Mouse (Mus musculus) hindbrain, embryonic 15.5 days (tissue): ENCODE measurements around the gene Shf. TPM values are rescaled to one million over a fixed set of nuclear protein-coding genes. Genes with fewer than 3 reads are reported as not detected.

ENCODE experiments used
- ATAC-seq: fragments of 200-750 bp; cut with Nextera tagmentation; 2 replicates; pipeline ENCODE4 v1.8.0; 2017; ENCODE audit warnings: low read depth, moderate number of reproducible peaks, moderate TSS enrichment; ENCODE audit not compliant: low FRiP score
- H3K27ac ChIP-seq: fragments of 300-500 bp; sonication (generic); replicated peaks from 2 replicates; pipeline ENCODE4 v1.5.1; 2015; ENCODE audit warnings: mild to moderate bottlenecking, inconsistent platforms
- H3K27me3 ChIP-seq: fragments of 300-500 bp; sonication (generic); 2 replicates; pipeline ENCODE4 v1.6.1; 2015; ENCODE audit warnings: control low read depth, inconsistent platforms
- H3K36me3 ChIP-seq: fragments of 300-500 bp; sonication (generic); 2 replicates; pipeline ENCODE4 v1.6.1; 2015; ENCODE audit warnings: control low read depth, inconsistent platforms
- H3K4me1 ChIP-seq: fragments of 300-500 bp; sonication (generic); replicated peaks from 2 replicates; pipeline ENCODE4 v1.6.1; 2015; ENCODE audit warnings: control low read depth, inconsistent platforms
- H3K4me2 ChIP-seq: fragments of 300-500 bp; sonication (generic); 2 replicates; pipeline ENCODE4 v1.6.1; 2015; ENCODE audit warnings: moderate library complexity, mild to moderate bottlenecking, inconsistent platforms
- H3K4me3 ChIP-seq: fragments of 300-500 bp; sonication (generic); 2 replicates; pipeline ENCODE4 v1.5.1; 2015; ENCODE audit warnings: mild to moderate bottlenecking, inconsistent platforms
- H3K9ac ChIP-seq: fragments of 300-500 bp; sonication (generic); 2 replicates; pipeline ENCODE4 v1.6.1; 2015; ENCODE audit warnings: inconsistent platforms
- H3K9me3 ChIP-seq: fragments of 300-500 bp; sonication (generic); 2 replicates; pipeline ENCODE4 v1.6.1; 2016; ENCODE audit warnings: control low read depth, inconsistent platforms
- WGBS: fragments of 180-500 bp; shearing (Covaris S2); methylation state at CpG from one replicate; pipeline ENCODE4 v1.1.7; 2015; 5-methylcytosine and 5-hydroxymethylcytosine counted together
- polyA plus RNA-seq: library from polyadenylated mRNA; unstranded; fragments of >200 nt; fragmentation: Nextera tagmentation; extraction: Ambion mirVana; gene quantifications from 2 replicates; pipeline ENCODE4 v1.2.1, GENCODE M21; 2015

The Shf gene
- polyA plus RNA-seq, 1 experiment from 2014 or later = 12.6 TPM

DNA sequence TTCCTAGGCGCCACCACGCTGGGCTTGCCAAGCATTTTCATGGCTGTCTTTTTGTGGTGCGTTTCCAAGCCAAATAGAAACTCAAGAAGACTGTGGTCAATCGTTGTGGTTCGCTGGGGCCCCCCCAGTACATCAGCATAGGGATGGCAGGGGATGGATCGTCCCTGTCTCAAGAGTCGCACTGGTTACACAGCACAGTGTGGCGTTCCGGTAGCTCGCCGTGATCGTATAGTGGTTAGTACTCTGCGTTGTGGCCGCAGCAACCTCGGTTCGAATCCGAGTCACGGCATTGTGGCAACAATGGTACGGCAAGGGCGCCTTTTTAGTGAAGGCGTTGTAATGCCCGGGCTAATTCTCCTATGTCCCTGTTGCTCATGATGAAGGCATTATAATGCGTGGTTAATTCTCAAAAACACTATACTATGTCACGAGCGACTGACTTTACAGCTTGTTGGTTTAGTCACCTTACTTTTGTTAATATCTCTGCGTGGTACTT lies 8.8 kb upstream of the Shf start:
- Histone ChIP-seq H3K4me3 (peak overlapping the region; percentile 63), H3K4me2 (peak overlapping the region; percentile 56), H3K9me3 (no peaks in the 10 kb centered on the region), H3K27me3 (no peaks in the 10 kb centered on the region), H3K4me1 (peaks cover 14% of the 10 kb centered on the region), H3K27ac (peak overlapping the region; percentile 96), H3K9ac (peak overlapping the region; percentile 68), H3K36me3 (no peaks in the 10 kb centered on the region)
- peak; percentile 81 for ATAC-seq
- WGBS = under 1% methylated on average over 26 of the region's 26 CpGs

DNA sequence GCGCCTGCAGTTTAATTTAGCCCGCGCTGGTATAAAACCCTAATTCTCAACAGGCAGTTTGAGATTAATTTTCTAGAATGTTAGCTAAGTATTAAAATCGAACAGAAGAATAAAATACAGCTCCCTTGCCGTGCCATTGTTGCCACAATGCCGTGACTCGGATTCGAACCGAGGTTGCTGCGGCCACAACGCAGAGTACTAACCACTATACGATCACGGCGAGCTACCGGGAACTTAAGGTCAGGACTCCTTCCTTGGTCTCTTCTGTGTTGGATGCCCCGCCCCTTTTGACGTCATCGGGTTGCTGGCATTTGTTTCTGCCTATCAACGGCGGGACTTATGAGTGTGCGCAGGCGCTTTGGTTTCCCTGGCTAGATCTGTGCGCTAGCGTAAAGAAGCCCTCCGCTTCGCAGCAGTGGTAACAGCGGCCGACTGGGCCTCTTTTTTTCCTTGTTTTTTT lies 8.3 kb upstream of the Shf start:
- Histone ChIP-seq H3K9ac (peak overlapping the region; percentile 68), H3K4me1 (peaks cover 14% of the 10 kb centered on the region), H3K27ac (peak overlapping the region; percentile 96), H3K36me3 (no peaks in the 10 kb centered on the region), H3K9me3 (no peaks in the 10 kb centered on the region), H3K27me3 (no peaks in the 10 kb centered on the region), H3K4me2 (peak overlapping the region; percentile 56), H3K4me3 (peak overlapping the region; percentile 63)
- under 1% methylated on average over 28 of the region's 28 CpGs for WGBS
- peak; percentile 91 for ATAC-seq

DNA sequence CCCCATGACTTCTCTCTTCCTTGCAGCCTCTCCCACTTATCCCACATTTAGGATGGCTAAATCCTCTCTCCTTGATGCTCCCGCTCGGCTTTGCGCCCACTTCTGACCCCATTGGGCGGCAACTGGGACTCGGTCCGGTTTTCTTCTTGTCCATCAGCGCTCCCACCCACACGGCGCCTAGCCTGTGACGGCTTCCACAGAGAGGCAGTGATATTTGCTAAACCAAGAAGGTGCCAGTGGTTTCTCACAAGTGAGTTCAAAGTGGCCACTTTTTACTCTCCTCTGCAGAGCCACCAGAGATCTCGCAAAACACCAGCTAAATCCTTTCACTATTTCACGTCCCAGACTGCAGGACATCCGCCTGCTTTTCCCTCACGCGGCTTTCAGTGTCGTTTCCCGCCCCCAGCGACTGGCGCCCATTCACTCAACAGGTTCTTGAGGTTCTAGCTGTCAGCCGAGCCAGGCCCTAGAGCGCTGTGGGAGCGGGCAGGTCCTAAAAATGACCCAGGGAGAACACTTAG lies 7.1 kb upstream of the Shf start:
- Histone ChIP-seq H3K27me3 (no peaks in the 10 kb centered on the region), H3K4me3 (peak overlapping the region; percentile 58), H3K4me1 (peaks cover 14% of the 10 kb centered on the region), H3K27ac (peak overlapping the region; percentile 87), H3K9ac (peak overlapping the region; percentile 65), H3K9me3 (no peaks in the 10 kb centered on the region), H3K4me2 (peak overlapping the region; percentile 86), H3K36me3 (no peaks in the 10 kb centered on the region)
- under 1% methylated on average over 22 of the region's 22 CpGs for WGBS
- ATAC-seq = peak; percentile 1; the same call in 1 of the 2 replicates

DNA sequence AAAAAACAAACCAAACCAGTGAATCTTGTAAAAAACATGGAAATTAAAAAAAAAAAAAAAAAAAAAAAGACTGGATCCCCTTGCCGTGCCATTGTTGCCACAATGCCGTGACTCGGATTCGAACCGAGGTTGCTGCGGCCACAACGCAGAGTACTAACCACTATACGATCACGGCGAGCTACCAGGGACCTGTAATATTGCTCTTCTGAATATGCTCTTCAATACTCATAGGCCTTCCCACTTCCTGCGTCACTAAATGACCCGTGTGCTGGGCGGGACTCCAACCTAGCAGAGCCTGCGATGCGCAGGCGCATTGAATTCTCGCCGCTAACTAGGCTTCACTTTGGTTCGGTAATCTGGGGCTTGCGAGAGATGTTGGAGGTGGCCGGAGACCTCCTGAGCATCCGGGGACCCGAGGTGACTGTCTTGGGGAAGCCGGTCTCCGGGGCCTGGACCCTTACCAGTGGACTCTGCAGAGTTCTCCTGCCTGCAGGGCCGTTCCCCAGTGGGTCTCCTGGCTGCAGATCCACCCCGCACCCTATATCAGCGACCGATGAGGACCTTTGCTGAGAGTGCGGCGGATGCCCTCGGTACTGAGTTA lies 6.5 kb upstream of the Shf start:
- Histone ChIP-seq H3K4me1 (peaks cover 11% of the 10 kb centered on the region), H3K27ac (peak overlapping the region; percentile 87), H3K4me3 (peak overlapping the region; percentile 58), H3K27me3 (no peaks in the 10 kb centered on the region), H3K9ac (peak overlapping the region; percentile 65), H3K9me3 (no peaks in the 10 kb centered on the region), H3K36me3 (no peaks in the 10 kb centered on the region), H3K4me2 (peak overlapping the region; percentile 86)
- under 1% methylated on average over 32 of the region's 32 CpGs for WGBS
- ATAC-seq = peak; percentile 93

DNA sequence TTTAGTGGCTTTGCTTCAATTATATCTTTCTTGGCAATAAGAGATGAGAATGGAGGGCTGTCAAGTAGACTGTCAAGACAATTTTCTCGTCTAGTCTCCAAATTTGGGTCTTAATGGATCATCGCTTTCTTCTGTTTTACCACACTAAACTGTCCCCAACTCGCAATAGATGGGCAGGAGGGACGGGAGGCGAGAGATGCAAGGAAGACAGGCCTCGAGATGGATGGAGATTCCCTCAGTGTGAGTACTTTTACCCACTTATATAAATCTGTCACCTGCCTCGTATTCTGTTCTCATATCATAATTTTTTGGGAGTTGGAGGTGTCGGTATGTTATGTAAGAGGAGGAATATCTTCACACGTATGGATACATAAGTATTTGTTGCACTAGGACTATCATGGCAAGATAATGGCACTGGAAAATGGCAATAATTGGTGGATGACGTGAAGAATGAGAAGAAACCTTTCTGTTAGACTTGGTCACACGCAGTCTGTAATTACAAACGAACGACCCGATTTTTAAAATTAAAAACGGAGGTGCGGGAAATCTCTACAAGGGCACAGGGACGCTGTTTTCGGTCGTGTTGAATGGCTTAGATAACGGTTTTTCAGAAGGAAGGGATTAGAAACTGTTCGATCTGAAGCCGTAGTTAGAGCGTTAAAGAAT lies 5.8 kb upstream of the Shf start:
- Histone ChIP-seq H3K9me3 (no peaks in the 10 kb centered on the region), H3K36me3 (no peaks in the 10 kb centered on the region), H3K9ac (peak overlapping the region; percentile 41), H3K4me1 (peaks cover 11% of the 10 kb centered on the region), H3K27me3 (no peaks in the 10 kb centered on the region), H3K4me3 (peak overlapping the region; percentile 58), H3K4me2 (peak overlapping the region; percentile 50), H3K27ac (peak overlapping the region; percentile 62)
- ATAC-seq = no peak
- 12% methylated on average over 23 of the region's 23 CpGs for WGBS

DNA sequence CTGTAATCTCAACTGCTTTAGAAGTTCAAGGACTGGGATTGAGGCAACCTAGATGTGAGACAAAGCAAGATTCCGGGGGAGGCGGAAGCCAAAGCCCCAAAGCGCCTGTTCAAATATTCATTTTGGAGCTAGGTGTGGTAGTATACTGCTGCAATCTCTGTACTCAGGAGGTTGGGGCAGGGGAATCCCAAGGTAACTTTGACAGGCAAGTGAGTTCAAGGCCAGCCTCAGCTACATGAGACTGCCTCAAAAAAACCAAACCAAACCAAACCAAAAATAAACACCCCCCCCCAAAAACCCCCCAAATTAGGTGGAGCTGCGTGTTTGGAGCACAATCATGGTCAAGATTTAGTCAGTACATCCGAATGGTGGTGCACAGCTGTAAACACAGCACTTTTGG lies 5.0 kb upstream of the Shf start:
- no peak overlapping the region for H3K4me3 ChIP-seq
- no peak overlapping the region for H3K9ac ChIP-seq
- no peak overlapping the region for H3K4me2 ChIP-seq
- H3K36me3 ChIP-seq = no peaks in the 10 kb centered on the region
- no peaks in the 10 kb centered on the region for H3K27me3 ChIP-seq
- peaks cover 17% of the 10 kb centered on the region for H3K4me1 ChIP-seq
- 84% methylated on average over 5 of the region's 5 CpGs for WGBS
- no peak overlapping the region for H3K27ac ChIP-seq
- no peaks in the 10 kb centered on the region for H3K9me3 ChIP-seq
- no peak for ATAC-seq

DNA sequence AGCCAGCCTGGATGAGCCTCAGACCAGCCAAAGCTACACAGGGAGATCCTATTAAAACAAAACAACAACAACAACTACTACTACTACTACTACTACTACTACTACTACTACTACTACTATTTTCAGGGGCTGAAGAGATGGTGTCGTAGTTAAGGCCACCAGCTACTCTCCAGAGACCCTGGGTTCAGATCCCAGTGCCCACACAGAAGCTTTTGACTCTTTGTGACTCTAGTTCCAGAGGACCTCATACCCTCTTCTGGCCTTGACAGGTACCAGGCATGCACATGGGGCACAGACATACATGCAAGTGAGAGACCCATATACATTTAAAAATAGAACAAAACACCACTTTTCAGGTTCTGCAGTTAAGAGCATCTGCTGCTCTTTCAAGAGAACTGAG lies 3.6 kb upstream of the Shf start:
- 91% methylated on average over 1 of the region's 1 CpGs for WGBS
- no peaks in the 10 kb centered on the region for H3K9me3 ChIP-seq
- no peaks in the 10 kb centered on the region for H3K27me3 ChIP-seq
- no peak for ATAC-seq
- H3K36me3 ChIP-seq = no peaks in the 10 kb centered on the region
- no peak overlapping the region for H3K4me2 ChIP-seq
- H3K4me1 ChIP-seq = peaks cover 24% of the 10 kb centered on the region
- H3K9ac ChIP-seq = no peak overlapping the region
- no peak overlapping the region for H3K27ac ChIP-seq
- no peak overlapping the region for H3K4me3 ChIP-seq

DNA sequence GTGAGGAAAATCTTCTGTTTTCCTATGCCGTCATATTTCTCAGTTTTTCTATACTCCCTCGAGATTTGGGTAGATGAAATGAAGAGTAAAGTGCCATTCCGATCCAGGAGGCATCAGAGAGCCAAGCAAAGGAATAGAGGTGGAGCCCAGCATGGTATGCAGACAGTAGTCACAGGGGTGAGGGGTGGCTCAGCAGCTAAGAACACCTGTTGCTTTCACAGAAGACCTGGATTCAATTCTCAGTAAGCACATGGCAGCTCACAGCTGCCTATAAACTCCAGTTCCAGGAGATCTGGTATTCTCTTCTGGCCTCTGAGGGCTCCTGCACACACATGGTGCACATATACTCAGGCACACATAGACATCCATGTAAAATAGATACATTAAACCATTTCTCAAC lies 3.1 kb upstream of the Shf start:
- H3K4me1 ChIP-seq = peaks cover 29% of the 10 kb centered on the region
- no peaks in the 10 kb centered on the region for H3K27me3 ChIP-seq
- H3K4me3 ChIP-seq = no peak overlapping the region
- no peaks in the 10 kb centered on the region for H3K36me3 ChIP-seq
- no peak overlapping the region for H3K4me2 ChIP-seq
- ATAC-seq = no peak
- no peak overlapping the region for H3K9ac ChIP-seq
- 76% methylated on average over 3 of the region's 3 CpGs for WGBS
- H3K9me3 ChIP-seq = no peaks in the 10 kb centered on the region
- no peak overlapping the region for H3K27ac ChIP-seq

DNA sequence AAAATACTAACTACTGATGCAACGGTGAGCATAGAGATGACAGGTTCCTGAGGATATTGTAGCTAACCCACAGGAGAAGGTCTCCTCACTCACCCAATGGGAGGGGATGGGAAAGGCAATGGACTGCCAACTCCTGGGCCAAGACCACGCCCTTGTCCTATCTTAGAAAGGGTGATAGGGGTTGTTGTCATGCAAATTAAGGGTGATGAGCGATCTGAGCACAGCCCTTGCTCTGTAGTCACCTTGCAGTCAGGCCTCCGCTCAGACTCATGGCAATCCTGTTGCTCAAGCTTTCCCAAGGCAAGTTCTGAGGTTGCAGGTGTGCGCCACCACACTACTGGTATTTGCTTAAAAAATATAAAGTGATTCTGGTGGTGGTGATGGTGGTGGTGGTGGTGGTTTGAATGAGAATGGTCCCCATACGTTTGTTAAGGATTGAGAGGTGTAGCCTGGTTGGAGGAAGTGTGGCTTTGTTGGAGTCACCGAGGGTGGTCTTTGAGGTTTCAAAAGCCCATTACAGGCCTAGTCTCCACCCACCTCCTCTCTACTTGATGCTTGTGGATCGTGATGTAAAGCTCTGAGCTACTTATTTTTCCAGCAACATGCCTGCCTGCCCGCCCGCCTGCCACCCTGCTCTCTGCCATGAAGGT lies 1.3 kb upstream of the Shf start:
- Histone ChIP-seq H3K27ac (no peak overlapping the region), H3K36me3 (no peaks in the 10 kb centered on the region), H3K4me2 (peak overlapping the region; percentile 86), H3K4me3 (no peak overlapping the region), H3K9ac (no peak overlapping the region), H3K9me3 (no peaks in the 10 kb centered on the region), H3K4me1 (peaks cover 44% of the 10 kb centered on the region), H3K27me3 (no peaks in the 10 kb centered on the region)
- ATAC-seq = no peak
- WGBS = 28% methylated on average over 10 of the region's 10 CpGs

DNA sequence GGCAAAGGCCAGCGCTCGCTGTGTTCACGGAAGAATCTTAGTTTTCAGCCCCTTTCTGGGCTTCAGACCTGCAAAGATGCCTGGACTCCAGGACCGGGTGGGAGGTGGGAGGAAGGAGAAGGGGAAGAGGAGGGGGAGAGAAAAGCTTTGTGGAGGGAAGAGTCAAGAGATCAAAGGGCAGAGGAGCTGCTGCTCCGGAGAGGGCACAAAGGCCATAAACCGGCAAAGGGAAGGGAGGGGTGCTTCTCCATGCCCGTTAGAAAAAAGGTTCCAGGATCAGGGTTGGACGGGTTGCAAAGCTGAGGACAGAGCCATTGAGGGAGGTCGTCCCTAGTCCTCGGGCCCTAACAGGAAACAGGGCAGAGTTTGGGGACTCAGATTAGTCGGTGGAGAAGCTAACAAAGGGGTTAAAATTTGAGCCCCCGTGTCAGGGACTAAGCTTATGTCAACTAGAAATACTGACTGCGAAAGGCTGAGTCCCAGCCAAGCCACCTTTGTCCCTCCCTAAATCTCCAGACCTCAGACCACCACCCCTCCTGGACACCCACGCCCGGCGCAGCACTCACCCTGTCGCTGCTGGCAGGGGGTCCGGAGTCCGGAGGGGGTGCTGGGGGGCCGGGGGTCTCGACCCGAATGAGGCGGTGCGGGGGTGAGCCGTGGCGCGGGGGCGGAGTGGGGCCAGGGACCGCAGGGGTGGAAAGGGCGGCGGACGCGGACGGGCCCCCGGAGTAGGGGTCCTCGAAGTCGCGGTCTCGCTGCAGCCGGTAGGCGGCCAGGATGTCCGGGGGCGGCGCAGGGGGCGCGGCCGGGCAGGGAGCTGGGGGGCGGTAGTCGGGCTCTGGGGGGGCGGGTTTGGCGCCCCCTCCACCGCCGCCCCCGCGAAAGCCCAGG lies 636 bp downstream of the Shf start:
- Histone ChIP-seq H3K4me3 (peak overlapping the region; percentile 93), H3K27ac (peak overlapping the region; percentile 79), H3K9ac (peak overlapping the region; percentile 97), H3K4me1 (peaks cover 38% of the 10 kb centered on the region), H3K36me3 (no peaks in the 10 kb centered on the region), H3K27me3 (no peaks in the 10 kb centered on the region), H3K9me3 (no peaks in the 10 kb centered on the region), H3K4me2 (peak overlapping the region; percentile 86)
- ATAC-seq = peak; percentile 32
- under 1% methylated on average over 31 of the region's 55 CpGs for WGBS

DNA sequence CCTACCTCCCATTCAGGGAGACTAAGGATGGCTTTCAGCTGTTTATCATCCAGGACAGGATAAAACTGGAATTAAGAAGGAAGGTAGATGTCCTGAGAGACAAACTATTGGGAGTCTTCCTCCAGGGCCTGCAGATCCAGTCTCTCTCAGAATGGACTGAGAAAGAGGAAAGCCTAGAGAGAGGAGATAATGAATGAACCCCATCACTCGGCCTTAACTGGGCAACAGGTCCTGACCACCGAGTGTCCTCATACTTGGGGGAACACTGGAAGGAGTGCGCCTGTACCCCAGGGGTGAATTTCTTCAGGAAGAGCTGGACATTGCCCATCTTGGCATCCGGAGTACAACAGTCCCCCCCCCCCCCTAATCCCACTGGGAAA lies 1.3 kb downstream of the Shf start:
- peak overlapping the region; percentile 93 for H3K4me3 ChIP-seq
- H3K4me1 ChIP-seq = peaks cover 40% of the 10 kb centered on the region
- 4% methylated on average over 4 of the region's 4 CpGs for WGBS
- no peak for ATAC-seq
- peak overlapping the region; percentile 79 for H3K27ac ChIP-seq
- H3K4me2 ChIP-seq = peak overlapping the region; percentile 86
- H3K36me3 ChIP-seq = no peaks in the 10 kb centered on the region
- H3K9ac ChIP-seq = peak overlapping the region; percentile 97
- H3K27me3 ChIP-seq = no peaks in the 10 kb centered on the region
- no peaks in the 10 kb centered on the region for H3K9me3 ChIP-seq
